Mouse (Mus musculus) erythroid progenitor cell, adult 5-6 weeks (primary cell): ENCODE results near the gene Gad1. TPM values are rescaled to one million over a fixed set of nuclear protein-coding genes. Genes with fewer than 3 reads are reported as not detected.
"Not testable (repeated sequence)": the region's sequence is repeated elsewhere in the genome, so short reads cannot be mapped to it uniquely, and the experiment has no call there.

Experiments
- ATAC-seq: replicated peaks from 2 replicates; pipeline ENCODE4 v1.8.0; 2016; ENCODE audit warnings: moderate number of reproducible peaks, mild to moderate bottlenecking, moderate TSS enrichment, inconsistent platforms; ENCODE audit not compliant: poor library complexity, low FRiP score, severe bottlenecking
- total RNA-seq, 2 experiments: library from RNA; stranded (forward) in 1 of 2; stranded (reverse) in 1 of 2; fragments of 150-400 nt in 1 of 2; fragments of 186-747, 209-891 nt in 1 of 2; gene quantifications; 2 replicates each; pipeline versions ENCODE4 v1.2.3 to v1.2.4; 2015 to 2017; ENCODE audit warnings: low replicate concordance in 2 of 2

The Gad1 gene
- not detected in 2 replicates for total RNA-seq (2015; ENCODE audit: low replicate concordance)
- not detected in 2 replicates for total RNA-seq (2017; ENCODE audit: low replicate concordance)

- ATAC-seq: no peak
These were observed at the start of gene Gad1 for GRCm38 (mm10) chr2:70552772-70553171. Gene Gad1 (plus strand): TSS chr2:70553072.

- ATAC-seq: no peak
These were observed 49.4 kb upstream of the Gad1 start for GRCm38 (mm10) chr2:70503436-70503835.

GRCm38 (mm10) chr2:70505229-70505628, 47.6 kb upstream of the Gad1 start:
- no peak for ATAC-seq

- no peak for ATAC-seq
These were observed 47.0 kb upstream of the Gad1 start for GRCm38 (mm10) chr2:70505896-70506295.

GRCm38 (mm10) chr2:70506372-70506771, 46.5 kb upstream of the Gad1 start:
- no peak for ATAC-seq

GRCm38 (mm10) chr2:70508496-70508895, 44.4 kb upstream of the Gad1 start, which contains the start of gene Erich2:
Gene Erich2 (plus strand): TSS chr2:70508819.
- ATAC-seq: no peak

GRCm38 (mm10) chr2:70509021-70509632, 43.7 kb upstream of the Gad1 start:
- no peak for ATAC-seq

GRCm38 (mm10) chr2:70538283-70538682, 14.6 kb upstream of the Gad1 start:
- not testable (repeated sequence) for ATAC-seq

GRCm38 (mm10) chr2:70550671-70551070, 2.2 kb upstream of the Gad1 start:
- no peak for ATAC-seq

DNA sequence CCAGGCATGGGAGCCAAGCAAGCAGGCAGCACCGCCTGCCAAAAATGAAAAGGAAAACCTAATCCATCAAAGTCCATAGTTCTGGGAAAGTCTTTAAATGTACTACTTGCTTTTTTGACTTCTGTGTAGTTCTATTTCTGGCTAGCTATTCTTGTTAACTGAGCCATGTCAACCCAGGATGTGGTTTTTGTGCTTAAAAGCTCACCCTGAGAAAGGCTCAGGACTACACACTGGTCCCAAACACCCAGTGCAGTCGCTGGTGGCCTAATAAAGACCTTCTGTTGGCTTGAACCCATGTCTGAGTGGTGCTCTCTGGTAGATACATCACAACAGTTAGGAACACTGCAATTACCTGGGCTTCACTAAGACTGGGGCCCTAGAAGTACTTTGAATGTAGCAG, 1.4 kb upstream of the Gad1 start:
- ATAC-seq: no peak

- no peak for ATAC-seq
These were observed 739 bp upstream of the Gad1 start for GRCm38 (mm10) chr2:70552067-70552598.

- ATAC-seq: no peak
These were observed 954 bp downstream of the Gad1 start for GRCm38 (mm10) chr2:70553826-70554225.

DNA sequence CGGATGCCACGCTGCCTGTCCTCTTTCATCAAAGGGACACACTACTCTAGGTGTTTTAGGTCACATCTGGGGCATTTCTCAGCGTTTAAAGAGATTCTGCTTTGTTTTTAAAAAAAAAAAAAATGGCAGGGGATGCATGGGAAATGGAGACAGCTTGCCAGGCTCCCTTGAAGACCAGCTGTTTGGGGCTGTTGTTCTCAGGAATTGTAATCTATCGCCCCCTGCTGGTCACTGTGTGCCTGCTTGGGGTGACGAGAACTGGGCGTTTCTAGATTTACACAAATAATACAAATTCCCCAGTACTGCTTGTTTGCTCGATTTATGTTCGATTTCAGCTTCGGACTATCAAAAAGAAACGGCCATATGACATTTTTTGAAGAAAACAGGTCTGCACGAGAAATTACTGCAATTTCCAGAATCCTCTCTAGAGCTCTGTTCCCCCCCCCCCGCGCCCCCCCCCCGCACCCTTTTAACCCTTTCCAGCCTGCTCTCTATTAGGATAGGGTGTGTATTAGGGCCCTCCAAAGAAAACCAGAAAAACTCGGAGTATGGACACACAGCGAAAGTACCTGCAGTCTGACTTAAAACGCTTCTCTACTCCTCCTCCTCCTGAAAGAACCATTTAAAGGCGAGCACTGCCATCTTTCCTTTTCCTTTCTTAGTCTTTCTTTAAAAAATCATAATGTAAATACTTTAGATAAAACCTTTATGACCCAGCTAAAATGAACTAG, 5.4 kb downstream of the Gad1 start:
- no peak for ATAC-seq

- ATAC-seq: no peak
These were observed 6.1 kb downstream of the Gad1 start for GRCm38 (mm10) chr2:70558843-70559451.

- ATAC-seq: no peak
These were observed 6.6 kb downstream of the Gad1 start for GRCm38 (mm10) chr2:70559520-70559919.

- ATAC-seq: no peak
These were observed 8.4 kb downstream of the Gad1 start for GRCm38 (mm10) chr2:70561077-70561795.

- ATAC-seq: no peak
These were observed 9.2 kb downstream of the Gad1 start for GRCm38 (mm10) chr2:70562011-70562491.

- ATAC-seq: no peak
These were observed 9.7 kb downstream of the Gad1 start for GRCm38 (mm10) chr2:70562611-70562980.

DNA sequence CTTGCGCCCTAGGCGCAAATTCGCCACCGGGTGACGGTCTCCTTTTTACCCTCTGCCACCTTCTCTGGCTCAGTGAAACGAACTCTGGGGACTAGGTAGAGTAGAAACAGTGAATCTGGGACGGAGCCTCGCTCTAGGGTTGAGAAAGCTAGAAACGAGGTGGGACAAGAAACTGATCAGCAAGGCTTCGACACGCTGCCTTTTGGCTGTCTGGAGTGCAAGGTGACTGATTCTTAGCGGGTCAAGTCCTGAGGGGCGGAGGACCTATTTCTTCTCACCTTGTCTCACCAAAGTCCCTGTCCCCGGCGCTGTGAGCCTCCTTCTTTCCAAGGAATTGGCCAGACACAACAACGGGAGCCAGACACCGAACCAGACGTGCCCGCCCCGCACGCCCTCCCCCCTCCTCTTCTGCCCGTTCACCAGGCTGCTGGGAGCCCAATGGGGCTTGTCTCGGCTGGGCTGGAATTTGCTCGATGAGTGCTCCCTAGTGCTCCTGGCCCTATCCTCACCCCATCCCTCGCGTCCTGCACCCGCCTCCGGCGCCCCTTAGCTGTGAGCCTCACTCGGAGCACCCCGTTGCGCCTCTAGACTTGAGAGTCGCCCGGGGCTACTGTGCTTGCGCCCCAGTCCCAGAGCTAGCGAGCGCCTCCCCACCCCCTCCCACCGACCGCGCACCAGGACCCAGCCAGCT, 10.3 kb downstream of the Gad1 start:
- no peak for ATAC-seq
